Mouse (Mus musculus) limb, embryonic 12.5 days (tissue): ENCODE data around the gene Zfp2. TPM values are rescaled to one million over a fixed set of nuclear protein-coding genes. Genes with fewer than 3 reads are reported as not detected.

Experiments used
- ATAC-seq: fragments of 200-750 bp; cut with Nextera tagmentation; 2 replicates; pipeline ENCODE4 v1.8.0; 2017; ENCODE audit warnings: low read depth, moderate TSS enrichment; ENCODE audit not compliant: insufficient number of reproducible peaks, insufficient read depth, low FRiP score, low TSS enrichment
- H3K27ac ChIP-seq: fragments of 300-500 bp; sonication (generic); 2 replicates; pipeline ENCODE4 v1.5.1; 2016; ENCODE audit warnings: mild to moderate bottlenecking, moderate library complexity
- H3K27me3 ChIP-seq: fragments of 300-500 bp; sonication (generic); 2 replicates; pipeline ENCODE4 v1.6.1; 2016; ENCODE audit warnings: mild to moderate bottlenecking, moderate library complexity
- H3K36me3 ChIP-seq: fragments of 300-500 bp; sonication (generic); 2 replicates; pipeline ENCODE4 v1.6.1; 2016; ENCODE audit warnings: mild to moderate bottlenecking, moderate library complexity
- H3K4me1 ChIP-seq: fragments of 300-500 bp; sonication (generic); replicated peaks from 2 replicates; pipeline ENCODE4 v1.6.1; 2016
- H3K4me2 ChIP-seq: fragments of 300-500 bp; sonication (generic); 2 replicates; pipeline ENCODE4 v1.6.1; 2016; ENCODE audit warnings: mild to moderate bottlenecking, moderate library complexity
- H3K4me3 ChIP-seq: fragments of 300-500 bp; sonication (generic); replicated peaks from 2 replicates; pipeline ENCODE4 v1.5.1; 2016; ENCODE audit warnings: mild to moderate bottlenecking
- H3K9ac ChIP-seq: fragments of 300-500 bp; sonication (generic); replicated peaks from 2 replicates; pipeline ENCODE4 v1.6.1; 2016; ENCODE audit warnings: mild to moderate bottlenecking, moderate library complexity
- H3K9me3 ChIP-seq: fragments of 300-500 bp; sonication (generic); 2 replicates; pipeline ENCODE4 v1.6.1; 2016; ENCODE audit warnings: mild to moderate bottlenecking, moderate library complexity
- WGBS: fragments of 180-500 bp; shearing (Covaris S2); methylation state at CpG from one replicate; pipeline ENCODE4 v1.1.7; 2016; 5-methylcytosine and 5-hydroxymethylcytosine counted together
- polyA plus RNA-seq: library from polyadenylated mRNA; unstranded; fragments of >200 nt; fragmentation: Nextera tagmentation; extraction: Ambion mirVana; gene quantifications from 2 replicates; pipeline ENCODE4 v1.2.1, GENCODE M21; 2016

Gene Zfp2
- polyA plus RNA-seq, 1 experiment from 2014 or later, result 16.5 TPM

- H3K9me3 ChIP-seq, result no peaks in the 10 kb centered on the region
- WGBS, result 25% methylated on average over 14 of the region's 14 CpGs
- H3K4me2 ChIP-seq, result peak overlapping the region; percentile 93
- peak overlapping the region; percentile 77; the same call in 1 of the 2 replicates for H3K9ac ChIP-seq
- ATAC-seq, result no peak
- peaks cover 14% of the 10 kb centered on the region for H3K27me3 ChIP-seq
- no peaks in the 10 kb centered on the region for H3K36me3 ChIP-seq
- no peak overlapping the region for H3K27ac ChIP-seq
- peak overlapping the region; percentile 70 for H3K4me3 ChIP-seq
- H3K4me1 ChIP-seq, result peaks cover 6% of the 10 kb centered on the region
These were observed 14.6 kb upstream of the Zfp2 start for GRCm38 (mm10) chr11:50930469-50931014.

GRCm38 (mm10) chr11:50914461-50914860 is 1.5 kb downstream of the Zfp2 start:
- H3K9ac ChIP-seq, result no peak overlapping the region
- WGBS, result 95% methylated on average over 3 of the region's 3 CpGs

GRCm38 (mm10) chr11:50913301-50913700 is 2.7 kb downstream of the Zfp2 start:
- Histone ChIP-seq H3K27ac (no peak overlapping the region), H3K36me3 (peaks cover 58% of the 10 kb centered on the region), H3K9me3 (peaks cover 13% of the 10 kb centered on the region; the same call in 1 of the 2 replicates), H3K9ac (no peak overlapping the region), H3K4me1 (no peaks in the 10 kb centered on the region), H3K27me3 (no peaks in the 10 kb centered on the region), H3K4me2 (no peak overlapping the region), H3K4me3 (no peak overlapping the region)
- no peak for ATAC-seq
- 81% methylated on average over 1 of the region's 1 CpGs for WGBS

More at GRCm38 (mm10) chr11:50914461-50914860, 1.5 kb downstream of the Zfp2 start:
- Histone ChIP-seq H3K9me3 (peaks cover 13% of the 10 kb centered on the region; the same call in 1 of the 2 replicates), H3K4me2 (no peak overlapping the region), H3K4me3 (no peak overlapping the region), H3K27me3 (no peaks in the 10 kb centered on the region), H3K36me3 (peaks cover 46% of the 10 kb centered on the region), H3K4me1 (no peaks in the 10 kb centered on the region), H3K27ac (no peak overlapping the region)
- no peak for ATAC-seq

GRCm38 (mm10) chr11:50908136-50908535 is 7.8 kb downstream of the Zfp2 start:
- no peak overlapping the region for H3K9ac ChIP-seq
- H3K4me1 ChIP-seq, result no peaks in the 10 kb centered on the region
- H3K9me3 ChIP-seq, result peaks cover 30% of the 10 kb centered on the region
- H3K27ac ChIP-seq, result no peak overlapping the region
- H3K4me3 ChIP-seq, result no peak overlapping the region
- H3K27me3 ChIP-seq, result no peaks in the 10 kb centered on the region
- no peak overlapping the region for H3K4me2 ChIP-seq
- WGBS, result 92% methylated on average over 5 of the region's 5 CpGs
- H3K36me3 ChIP-seq, result peaks cover 95% of the 10 kb centered on the region
- no peak for ATAC-seq

- ATAC-seq, result no peak
- Histone ChIP-seq H3K27me3 (no peaks in the 10 kb centered on the region), H3K4me3 (no peak overlapping the region), H3K36me3 (peaks cover 38% of the 10 kb centered on the region), H3K27ac (no peak overlapping the region), H3K4me2 (no peak overlapping the region), H3K9me3 (peaks cover 59% of the 10 kb centered on the region), H3K4me1 (no peaks in the 10 kb centered on the region), H3K9ac (no peak overlapping the region)
- WGBS, result 81% methylated on average over 1 of the region's 1 CpGs
These were observed 18.6 kb downstream of the Zfp2 start for GRCm38 (mm10) chr11:50897359-50897758.

- Histone ChIP-seq H3K4me2 (no peak overlapping the region), H3K27me3 (no peaks in the 10 kb centered on the region), H3K4me3 (no peak overlapping the region), H3K4me1 (0 out of 2 replicates have a peak, but pooled peaks cover 2% of the 10 kb centered on the region), H3K9ac (no peak overlapping the region), H3K9me3 (peaks cover 24% of the 10 kb centered on the region), H3K36me3 (no peaks in the 10 kb centered on the region), H3K27ac (no peak overlapping the region)
- ATAC-seq, result no peak
- 43% methylated on average over 2 of the region's 2 CpGs for WGBS
These were observed 23.5 kb downstream of the Zfp2 start for GRCm38 (mm10) chr11:50892441-50892840.

- Histone ChIP-seq H3K27ac (peak within 1 kb of the TSS; percentile 83), H3K36me3 (peaks cover 36% of the 10 kb centered on the region), H3K4me1 (peaks cover 9% of the 10 kb centered on the region), H3K4me3 (peak within 1 kb of the TSS; percentile 54), H3K4me2 (peak within 1 kb of the TSS; percentile 66), H3K27me3 (no peaks in the 10 kb centered on the region), H3K9me3 (peaks cover 7% of the 10 kb centered on the region; the same call in 1 of the 2 replicates), H3K9ac (peak within 1 kb of the TSS; percentile 58)
- peak; percentile 94 for ATAC-seq
- WGBS, result 7% methylated on average over 26 of the region's 26 CpGs
These were observed 28.4 kb downstream of the Zfp2 start, which contains the start of gene Zfp454 for GRCm38 (mm10) chr11:50887390-50888128. Zfp454 (minus strand) TSS chr11:50887651.

GRCm38 (mm10) chr11:50886933-50887293 is 29.1 kb downstream of the Zfp2 start:
- H3K27me3 ChIP-seq, result no peaks in the 10 kb centered on the region
- peak overlapping the region; percentile 54 for H3K4me3 ChIP-seq
- peak overlapping the region; percentile 66 for H3K4me2 ChIP-seq
- peak overlapping the region; percentile 58 for H3K9ac ChIP-seq
- peak overlapping the region; percentile 83 for H3K27ac ChIP-seq
- 0 out of 2 replicates have a peak, but pooled peaks have one; percentile 49 for ATAC-seq
- peaks cover 43% of the 10 kb centered on the region for H3K36me3 ChIP-seq
- H3K9me3 ChIP-seq, result peaks cover under 1% of the 10 kb centered on the region; the same call in 1 of the 2 replicates
- H3K4me1 ChIP-seq, result peaks cover 9% of the 10 kb centered on the region
- WGBS, result 18% methylated on average over 8 of the region's 10 CpGs

GRCm38 (mm10) chr11:50886231-50886932 is 29.6 kb downstream of the Zfp2 start:
- peaks cover 48% of the 10 kb centered on the region for H3K36me3 ChIP-seq
- H3K9ac ChIP-seq, result peak overlapping the region; percentile 58
- no peaks in the 10 kb centered on the region for H3K27me3 ChIP-seq
- ATAC-seq, result no peak
- H3K9me3 ChIP-seq, result no peaks in the 10 kb centered on the region
- 46% methylated on average over 8 of the region's 8 CpGs for WGBS
- peaks cover 9% of the 10 kb centered on the region for H3K4me1 ChIP-seq
- no peak overlapping the region for H3K27ac ChIP-seq
- H3K4me3 ChIP-seq, result peak overlapping the region; percentile 54
- peak overlapping the region; percentile 66 for H3K4me2 ChIP-seq

GRCm38 (mm10) chr11:50883756-50884155 is 32.2 kb downstream of the Zfp2 start:
- WGBS, result 78% methylated on average over 3 of the region's 3 CpGs
- no peak overlapping the region for H3K4me3 ChIP-seq
- H3K4me2 ChIP-seq, result no peak overlapping the region
- no peak for ATAC-seq
- H3K27me3 ChIP-seq, result no peaks in the 10 kb centered on the region
- peaks cover 72% of the 10 kb centered on the region for H3K36me3 ChIP-seq
- H3K27ac ChIP-seq, result no peak overlapping the region
- peaks cover 9% of the 10 kb centered on the region for H3K4me1 ChIP-seq
- no peak overlapping the region for H3K9ac ChIP-seq
- H3K9me3 ChIP-seq, result no peaks in the 10 kb centered on the region

- H3K36me3 ChIP-seq, result peaks cover 96% of the 10 kb centered on the region
- no peaks in the 10 kb centered on the region for H3K27me3 ChIP-seq
- H3K4me2 ChIP-seq, result no peak overlapping the region
- no peak for ATAC-seq
- peaks cover 18% of the 10 kb centered on the region for H3K9me3 ChIP-seq
- H3K9ac ChIP-seq, result no peak overlapping the region
- no peak overlapping the region for H3K4me3 ChIP-seq
- no peaks in the 10 kb centered on the region for H3K4me1 ChIP-seq
- WGBS, result 92% methylated on average over 3 of the region's 3 CpGs
- H3K27ac ChIP-seq, result no peak overlapping the region
These were observed 37.3 kb downstream of the Zfp2 start for GRCm38 (mm10) chr11:50878641-50879040.
